Mouse (Mus musculus): ENCODE data around the gene Krt80.

DNA sequence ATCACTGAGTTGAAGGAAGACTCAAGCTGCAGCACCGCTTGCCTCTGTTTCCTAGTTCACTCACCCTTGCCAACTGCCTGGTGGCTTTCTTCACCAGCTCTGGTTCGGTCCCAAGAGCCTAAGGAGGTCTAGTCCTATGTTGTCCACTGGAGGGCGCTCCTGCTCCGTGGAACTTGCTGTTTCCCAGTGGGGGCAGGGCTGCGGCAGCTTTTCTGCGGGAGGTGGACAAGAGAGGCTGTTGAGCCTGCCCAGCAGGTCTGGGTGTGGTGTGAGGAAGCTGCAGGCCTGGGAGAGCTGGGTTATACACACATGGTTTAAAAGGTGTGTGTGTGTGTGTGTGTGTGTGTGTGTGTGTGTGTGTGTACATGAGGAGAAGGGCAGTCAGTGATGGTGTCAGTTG is 42.7 kb downstream of the Krt80 start:
- TF ChIP-seq CTCF (IDR thresholded peaks at IDR 0.05; ENCODE audit: low read depth) (peak; percentile 100), EP300 (optimal IDR thresholded peaks at IDR 0.05) (peak; percentile 93)
